Mouse (Mus musculus) neural tube, embryonic 10.5 days (tissue): ENCODE data around the gene Nelfb.

ENCODE experiments used
- DNase-seq: peaks from one replicate; pipeline ENCODE4 v3.0.0-alpha.2; 2017; ENCODE audit warnings: low spot score; ENCODE audit errors: extremely low spot score

The Nelfb gene

GRCm38 (mm10) chr2:25176573-25176972 lies 34.7 kb downstream of the Nelfb start:
- DNase-seq, result no peak

DNA sequence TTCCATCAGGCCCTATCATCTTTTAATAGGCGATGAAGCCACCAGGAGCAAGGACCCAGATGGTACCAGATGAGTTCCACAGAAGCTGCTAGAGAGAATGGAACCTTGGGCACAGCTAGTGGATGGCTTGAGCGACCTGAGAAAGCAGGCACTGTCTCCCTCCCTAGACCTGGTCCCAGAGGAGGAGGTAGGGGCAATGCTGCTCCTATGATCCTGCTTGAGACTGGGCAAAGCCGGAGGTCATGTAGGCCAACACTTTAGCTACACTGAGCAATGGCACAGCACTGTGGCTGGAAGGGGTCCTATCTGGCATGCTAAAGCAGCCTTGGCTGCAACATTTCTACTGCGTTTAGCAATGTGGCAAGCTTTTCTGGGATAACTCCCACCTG lies 35.6 kb downstream of the Nelfb start:
- DNase-seq, result peak; percentile 8

GRCm38 (mm10) chr2:25174866-25175689 lies 36.2 kb downstream of the Nelfb start:
- DNase-seq, result no peak

- no peak for DNase-seq
Observed at GRCm38 (mm10) chr2:25173821-25174220, 37.5 kb downstream of the Nelfb start.

DNA sequence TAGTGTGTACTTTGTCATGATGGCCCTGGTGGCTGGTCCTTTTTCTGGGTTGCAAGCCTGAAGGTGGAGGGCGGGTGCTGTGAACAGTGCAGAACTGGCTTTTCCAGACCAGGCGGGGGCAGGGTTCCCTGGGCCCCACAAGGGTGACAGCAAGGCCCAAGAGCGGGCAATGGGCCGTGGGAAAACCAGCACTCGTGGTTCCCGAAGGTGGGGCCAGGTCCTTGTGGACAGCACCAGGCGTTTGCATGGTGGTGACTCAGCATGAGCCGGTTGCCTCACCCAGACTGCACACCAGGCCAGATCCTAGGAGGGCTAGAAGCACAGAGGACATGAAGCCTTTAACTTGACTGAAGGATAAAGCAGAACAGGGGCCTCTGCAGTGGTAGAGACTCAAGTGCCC lies 38.7 kb downstream of the Nelfb start:
- DNase-seq, result no peak

DNA sequence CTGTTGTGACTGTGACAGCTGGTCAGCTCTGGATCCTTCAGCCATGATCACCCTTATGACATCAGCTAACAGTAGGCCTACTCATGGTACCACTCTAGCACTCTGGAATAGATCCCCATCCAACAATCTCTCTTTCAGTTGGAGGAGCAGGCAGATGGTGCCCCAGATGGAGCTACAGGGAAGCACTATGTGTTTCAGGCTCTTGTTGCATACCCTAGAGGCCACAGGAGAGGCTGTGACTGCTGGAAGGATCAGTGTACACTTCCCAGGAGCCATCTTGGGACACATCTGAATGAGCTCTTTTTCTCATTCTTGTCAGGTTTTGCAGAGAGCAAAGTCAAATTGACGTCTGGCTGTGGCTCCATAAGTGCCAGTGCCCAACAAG lies 39.5 kb downstream of the Nelfb start:
- DNase-seq, result no peak

DNA sequence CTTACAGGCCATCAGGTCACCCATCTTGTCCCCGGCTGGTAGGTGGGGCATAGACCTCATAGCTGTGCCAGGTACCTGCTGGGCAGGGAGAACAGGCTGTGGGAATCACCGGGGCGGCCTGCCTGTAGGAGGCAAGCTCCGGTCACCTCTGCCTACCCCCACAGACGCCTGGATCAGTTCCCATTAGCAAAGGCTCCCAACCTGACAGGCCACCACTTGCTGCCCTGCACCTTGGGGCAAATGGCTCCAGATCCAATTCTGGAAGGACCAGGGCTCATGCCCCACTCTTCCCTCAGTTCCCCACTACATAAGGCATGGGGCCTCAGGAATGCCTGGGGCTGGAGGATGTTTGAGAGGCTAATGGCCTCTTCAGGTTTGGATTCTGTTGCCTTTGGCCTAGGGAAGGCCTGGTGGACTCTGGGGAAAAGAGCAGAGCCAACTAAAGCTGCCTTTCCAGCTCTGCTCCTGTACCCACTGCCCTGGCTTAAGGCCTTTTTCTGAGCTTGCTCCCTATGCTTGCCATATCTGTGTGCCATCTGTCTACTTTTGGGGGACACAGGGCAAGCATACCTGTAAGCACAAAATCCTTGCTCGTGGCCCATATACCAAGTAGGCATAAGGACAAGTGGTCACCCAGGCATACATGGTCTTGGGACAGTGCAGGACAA lies 40.1 kb downstream of the Nelfb start:
- no peak for DNase-seq

GRCm38 (mm10) chr2:25170326-25171100 lies 40.8 kb downstream of the Nelfb start:
- no peak for DNase-seq

- DNase-seq, result peak; percentile 70
Observed at GRCm38 (mm10) chr2:25169778-25170177, 41.5 kb downstream of the Nelfb start.

GRCm38 (mm10) chr2:25168665-25168978 lies 42.7 kb downstream of the Nelfb start:
- no peak for DNase-seq

- peak; percentile 86 for DNase-seq
Observed at GRCm38 (mm10) chr2:25167919-25168664, 43.2 kb downstream of the Nelfb start.

- no peak for DNase-seq
Observed at GRCm38 (mm10) chr2:25167481-25167880, 43.8 kb downstream of the Nelfb start.

DNA sequence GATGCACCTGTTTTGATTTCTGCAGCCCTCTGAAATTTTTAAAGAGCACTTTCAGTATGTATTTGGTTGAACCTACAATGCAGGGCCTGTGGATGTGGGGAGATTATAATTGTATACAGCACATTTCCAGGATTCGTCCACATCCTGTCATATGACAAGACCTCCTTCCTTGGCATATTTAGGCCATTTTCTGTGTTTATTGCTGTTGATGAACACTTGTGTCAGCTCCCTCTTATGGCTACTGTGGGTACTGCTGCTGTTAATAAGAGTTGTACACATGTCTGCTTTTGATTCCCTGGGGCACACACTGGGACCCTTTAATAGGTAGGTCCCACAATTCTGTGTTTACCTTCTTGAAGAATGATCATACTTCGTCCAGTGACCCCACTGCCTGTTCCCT lies 53.6 kb downstream of the Nelfb start:
- DNase-seq, result no peak

DNA sequence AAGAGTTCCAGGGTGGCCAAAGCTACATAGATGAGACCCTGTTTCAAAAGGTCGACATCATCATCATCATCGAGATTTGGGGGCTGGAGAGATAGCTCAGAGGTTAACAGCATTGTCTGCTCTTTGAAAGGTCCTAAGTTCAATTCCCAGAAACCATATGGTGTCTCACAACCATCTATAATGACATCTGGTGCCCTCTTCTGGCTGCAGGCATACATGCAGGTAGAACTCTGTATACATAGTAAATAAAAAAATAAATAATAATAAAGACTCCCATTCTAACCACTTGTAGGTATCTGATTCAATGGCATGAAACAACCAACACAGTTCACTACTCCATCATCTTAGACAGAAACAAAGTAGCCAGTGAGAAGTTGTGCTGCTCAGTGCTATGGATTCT lies 54.3 kb downstream of the Nelfb start:
- no peak for DNase-seq

DNA sequence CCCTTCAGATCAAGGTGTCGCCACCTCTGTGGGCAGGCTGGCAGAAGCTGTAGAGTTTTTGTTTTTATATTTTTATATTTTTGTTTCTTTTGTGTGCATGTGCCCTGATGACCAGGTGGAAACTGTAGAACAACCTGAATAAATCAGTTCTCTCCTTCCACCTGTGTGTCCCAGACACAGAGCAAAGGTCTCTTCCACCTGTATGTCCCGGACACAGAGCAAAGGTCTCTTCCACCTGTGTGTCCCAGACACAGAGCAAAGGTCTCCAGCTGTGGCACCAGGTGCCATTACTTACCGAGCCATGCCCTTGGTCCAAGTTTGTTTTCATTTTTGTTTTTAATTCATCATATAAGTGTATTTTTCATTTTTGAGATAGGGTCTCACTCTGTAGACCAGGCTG lies 55.1 kb downstream of the Nelfb start:
- DNase-seq, result no peak

GRCm38 (mm10) chr2:25151280-25151956 lies 59.9 kb downstream of the Nelfb start:
- no peak for DNase-seq
